Mouse (Mus musculus): ENCODE data around the gene Armc7. TPM values are rescaled to one million over a fixed set of nuclear protein-coding genes. Genes with fewer than 3 reads are reported as not detected.

Armc7 gene
- polyA plus RNA-seq, 1 experiment from 2014 or later, result 7.7 TPM

DNA sequence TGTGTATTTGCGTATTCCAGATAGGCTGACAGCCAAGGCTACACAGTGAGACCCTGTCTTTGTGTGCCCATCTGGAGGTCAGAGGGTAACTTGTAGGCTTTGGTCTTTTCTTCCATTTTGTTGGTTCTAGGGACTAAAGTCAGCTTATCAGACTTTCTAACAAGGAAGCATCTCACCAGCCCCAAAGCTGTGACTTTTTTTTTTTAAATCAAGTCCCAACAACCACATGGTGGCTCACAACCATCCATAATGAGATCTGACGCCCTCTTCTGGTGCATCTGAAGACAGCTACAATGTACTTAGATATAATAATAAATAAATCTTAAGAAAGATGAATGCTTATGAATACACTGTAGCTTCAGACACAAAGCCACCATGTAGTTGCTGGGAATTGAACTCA lies 62.6 kb downstream of the Armc7 start:
- Histone ChIP-seq H3K9ac (ENCODE audit: low read length) (no peak overlapping the region), H3K36me3 (ENCODE audit: control insufficient read depth, insufficient read depth, low read length) (peaks cover 6% of the 10 kb centered on the region; the same call in 1 of the 2 replicates), H3K4me2 (no peak overlapping the region), H3K27me3 (ENCODE audit: control insufficient read depth, insufficient read depth, low read length) (no peaks in the 10 kb centered on the region), H3K4me3 (ENCODE audit: low read depth, low read length) (no peak overlapping the region), H3K27ac (ENCODE audit: low read depth, low read length) (no peak overlapping the region), H3K9me3 (ENCODE audit: control insufficient read depth, low read length) (no peaks in the 10 kb centered on the region), H3K4me1 (ENCODE audit: control insufficient read depth, insufficient read depth, low read length) (peaks cover 11% of the 10 kb centered on the region)
- ATAC-seq (ENCODE audit: low FRiP score) (no peak), DNase-seq (ENCODE audit: low spot score, missing footprints) (no peak)
- 53% methylated on average over 2 of the region's 2 CpGs for WGBS

Small RNA genes within 50 kb of the gene (microRNA-seq; reads per million reads assigned to microRNA genes)
- gene Mir3968, result 0.76 reads per million

Other genes with a start within 250 kb of the Armc7 start
- 0.04 and 0.18 TPM in 2 replicates for gene Grin2c, start 208.4 kb upstream of the Armc7 start, polyA plus RNA-seq (2014; fragmentation: Nextera tagmentation; extraction: Ambion mirVana)
- 11.2 and 12.7 TPM in 2 replicates for gene Fdxr, start 198.6 kb upstream of the Armc7 start, polyA plus RNA-seq (2014; fragmentation: Nextera tagmentation; extraction: Ambion mirVana)
- 0.23 and 0.28 TPM in 2 replicates for gene Fads6, start 178.0 kb upstream of the Armc7 start, polyA plus RNA-seq (2014; fragmentation: Nextera tagmentation; extraction: Ambion mirVana)
- not detected in 2 replicates for gene Otop2, start 168.5 kb upstream of the Armc7 start, polyA plus RNA-seq (2014; fragmentation: Nextera tagmentation; extraction: Ambion mirVana)
- gene Ush1g, start 153.6 kb upstream of the Armc7 start, polyA plus RNA-seq (2014; fragmentation: Nextera tagmentation; extraction: Ambion mirVana), result 0.08 TPM in 1 of 2 replicates, not detected in the other
- gene Otop3, start 140.9 kb upstream of the Armc7 start, polyA plus RNA-seq (2014; fragmentation: Nextera tagmentation; extraction: Ambion mirVana), result 0.18 and 0.34 TPM in 2 replicates
- 17.8 and 18.3 TPM in 2 replicates for gene Hid1, start 107.9 kb upstream of the Armc7 start, polyA plus RNA-seq (2014; fragmentation: Nextera tagmentation; extraction: Ambion mirVana)
- 20.6 and 20.9 TPM in 2 replicates for gene Cdr2l, start 93.8 kb upstream of the Armc7 start, polyA plus RNA-seq (2014; fragmentation: Nextera tagmentation; extraction: Ambion mirVana)
- gene Mrpl58, start 71.9 kb upstream of the Armc7 start, polyA plus RNA-seq (2014; fragmentation: Nextera tagmentation; extraction: Ambion mirVana), result 268 and 278 TPM in 2 replicates
- gene Atp5h, start 55.7 kb upstream of the Armc7 start, polyA plus RNA-seq (2014; fragmentation: Nextera tagmentation; extraction: Ambion mirVana), result 886 and 917 TPM in 2 replicates
- 21.6 and 24.0 TPM in 2 replicates for gene Kctd2, start 55.5 kb upstream of the Armc7 start, polyA plus RNA-seq (2014; fragmentation: Nextera tagmentation; extraction: Ambion mirVana)
- gene Trim80, start 35.1 kb upstream of the Armc7 start, polyA plus RNA-seq (2014; fragmentation: Nextera tagmentation; extraction: Ambion mirVana), result not detected in 2 replicates
- gene Slc16a5, start 13.2 kb upstream of the Armc7 start, polyA plus RNA-seq (2014; fragmentation: Nextera tagmentation; extraction: Ambion mirVana), result 0.14 TPM in 1 of 2 replicates, not detected in the other
- 68.3 and 69.8 TPM in 2 replicates for gene Nt5c, start 16.2 kb downstream of the Armc7 start, polyA plus RNA-seq (2014; fragmentation: Nextera tagmentation; extraction: Ambion mirVana)
- 954 and 958 TPM in 2 replicates for gene Jpt1, start 38.7 kb downstream of the Armc7 start, polyA plus RNA-seq (2014; fragmentation: Nextera tagmentation; extraction: Ambion mirVana)
- 1,615 and 1,739 TPM in 2 replicates for gene Sumo2, start 60.6 kb downstream of the Armc7 start, polyA plus RNA-seq (2014; fragmentation: Nextera tagmentation; extraction: Ambion mirVana)
- gene Nup85, start 88.8 kb downstream of the Armc7 start, polyA plus RNA-seq (2014; fragmentation: Nextera tagmentation; extraction: Ambion mirVana), result 195 and 197 TPM in 2 replicates
- 105 TPM in 2 replicates for gene Mrps7, start 128.3 kb downstream of the Armc7 start, polyA plus RNA-seq (2014; fragmentation: Nextera tagmentation; extraction: Ambion mirVana)
- gene Gga3, start 128.4 kb downstream of the Armc7 start, polyA plus RNA-seq (2014; fragmentation: Nextera tagmentation; extraction: Ambion mirVana), result 18.7 and 25.1 TPM in 2 replicates
- gene Mif4gd, start 137.3 kb downstream of the Armc7 start, polyA plus RNA-seq (2014; fragmentation: Nextera tagmentation; extraction: Ambion mirVana), result 14.0 and 16.4 TPM in 2 replicates
- 20.3 and 24.0 TPM in 2 replicates for gene Slc25a19, start 152.6 kb downstream of the Armc7 start, polyA plus RNA-seq (2014; fragmentation: Nextera tagmentation; extraction: Ambion mirVana)
- gene Grb2, start 232.9 kb downstream of the Armc7 start, polyA plus RNA-seq (2014; fragmentation: Nextera tagmentation; extraction: Ambion mirVana), result 74.3 and 77.7 TPM in 2 replicates